In genomic region chr6:125256222-125256966, GRCm38 (mm10) we compare ENCODE assay signal across 11 mouse cellular contexts. TPM values are rescaled to one million over a fixed set of nuclear protein-coding genes. Genes with fewer than 3 reads are reported as not detected.
DNase-seq lines count a peak whose midpoint lies in the region; ATAC-seq and TF ChIP-seq lines count a peak whose summit lies in the region.
"Had no signal": no experiment of that assay in that cellular context is flagged by ENCODE, and none has a peak within 500 bp of the region (broad histone marks: within the 10 kb centered on the region; RNA-seq: fewer than 3 reads in every experiment).

No protein-coding gene starts in this region.

- H3K4me3 ChIP-seq in heart, embryonic 12.5 days: no peak overlapping the region
- no peak overlapping the region for H3K4me3 ChIP-seq in ES-Bruce4 (ENCODE audit: low read depth, low read length)

- no peak overlapping the region for H3K4me2 ChIP-seq in heart, embryonic 12.5 days

- no peak for TF ChIP-seq POLR2A in ES-Bruce4 (IDR thresholded peaks at IDR 0.05; ENCODE audit: insufficient read depth, low read length)

- no peaks in the 10 kb centered on the region for H3K27me3 ChIP-seq in heart, embryonic 12.5 days (replicated peaks)
- no peaks in the 10 kb centered on the region for H3K27me3 ChIP-seq in ES-Bruce4 (ENCODE audit: control insufficient read depth, insufficient read depth, low read length, poor library complexity, severe bottlenecking)

- peak; percentile 46 for DNase-seq in heart, adult 8-10 months (ENCODE audit: low spot score)
- DNase-seq in cerebellum, postnatal 14 days: peak; percentile 68 to 71
- peak; percentile 74 to 89 for DNase-seq in kidney, postnatal 25 days
- no peak for DNase-seq in spleen, adult 12 weeks (ENCODE audit: low spot score)
- no peak for DNase-seq in left cerebral cortex, adult 8-10 months (ENCODE audit: low spot score in 2 of 2)
- DNase-seq: layer of hippocampus, postnatal 36 days had no signal

- WGBS in heart, embryonic 12.5 days: 67% methylated on average over 8 of the region's 8 CpGs

- H3K9ac ChIP-seq in heart, embryonic 12.5 days: no peak overlapping the region
- H3K9ac ChIP-seq in ES-Bruce4 (ENCODE audit: low read depth, poor library complexity, severe bottlenecking): no peak overlapping the region

- H3K4me1 ChIP-seq in heart, embryonic 12.5 days (replicated peaks): no peaks in the 10 kb centered on the region
- H3K4me1 ChIP-seq in ES-Bruce4 (ENCODE audit: control insufficient read depth, insufficient read depth, low read length): peaks cover 2% of the 10 kb centered on the region

- H3K27ac ChIP-seq in heart, embryonic 12.5 days (ENCODE audit: poor library complexity, severe bottlenecking): no peak overlapping the region
- H3K27ac ChIP-seq in ES-Bruce4 (ENCODE audit: insufficient read depth, low read length): no peak overlapping the region

- H3K36me3 ChIP-seq in heart, embryonic 12.5 days: no peaks in the 10 kb centered on the region
- no peaks in the 10 kb centered on the region for H3K36me3 ChIP-seq in ES-Bruce4 (ENCODE audit: control insufficient read depth, insufficient read depth, low read length, poor library complexity, severe bottlenecking)

- TF ChIP-seq CTCF in ES-Bruce4 (IDR thresholded peaks at IDR 0.05; ENCODE audit: low read depth, low read length): no peak

- TF ChIP-seq EP300 in ES-Bruce4 (IDR thresholded peaks at IDR 0.05; ENCODE audit: insufficient read depth, low read depth, low read length): 0 out of 2 replicates have a peak, but pooled peaks have one; percentile 9

- no peaks in the 10 kb centered on the region for H3K9me3 ChIP-seq in heart, embryonic 12.5 days (replicated peaks)
- H3K9me3 ChIP-seq in ES-Bruce4 (replicated peaks; ENCODE audit: control insufficient read depth, insufficient read depth, low read length, poor library complexity, severe bottlenecking): no peaks in the 10 kb centered on the region

- ATAC-seq in heart, embryonic 12.5 days (ENCODE audit: insufficient number of reproducible peaks, low FRiP score): no peak
- no peak for ATAC-seq in activated CD4-positive, CD25-positive, alpha-beta regulatory T cell, adult 4 months

RNA-seq across cellular contexts. Expression of gene Cd27, which starts 19.6 kb away (rescaled TPM):
- total RNA-seq in heart, adult 8-10 months (2022): under 1 TPM in 3 of 4 experiments, not detected in 1; 0.22 to 0.84 (median 0.43) TPM
- 0.96 and 2.0 TPM in 2 replicates for polyA plus RNA-seq in heart, embryonic 12.5 days (2016; fragmentation: Nextera tagmentation; extraction: Ambion mirVana)
- not detected in 2 replicates for polyA plus RNA-seq in ES-Bruce4 (2011; ENCODE audit: insufficient read depth, insufficient read length, low read depth, missing spikeins)
- 100 to 1,000 TPM; 427 to 432 TPM for polyA plus RNA-seq in activated CD4-positive, CD25-positive, alpha-beta regulatory T cell, adult 4 months (2017; shearing (Covaris generic))
- under 1 TPM in 1 of 4 experiments, not detected in 3; 0.32 TPM for total RNA-seq in left cerebral cortex, adult 8-10 months (2022)
- total RNA-seq: layer of hippocampus, postnatal 36 days had no signal

RNA-seq across cellular contexts. Expression of gene Tapbpl, which starts 24.7 kb away (rescaled TPM):
- 1 to 10 TPM; 4.8 to 5.8 (median 5.4) TPM for total RNA-seq in heart, adult 8-10 months (2022)
- polyA plus RNA-seq in heart, embryonic 12.5 days (2016; fragmentation: Nextera tagmentation; extraction: Ambion mirVana): 3.1 and 3.3 TPM in 2 replicates
- polyA plus RNA-seq in ES-Bruce4 (2011; ENCODE audit: insufficient read depth, insufficient read length, low read depth, missing spikeins): 2.1 and 3.9 TPM in 2 replicates
- 10 to 100 TPM; 65.5 to 84.7 TPM for polyA plus RNA-seq in activated CD4-positive, CD25-positive, alpha-beta regulatory T cell, adult 4 months (2017; shearing (Covaris generic))
- total RNA-seq in left cerebral cortex, adult 8-10 months (2022): 1 to 10 TPM; 4.3 to 7.0 (median 6.4) TPM

RNA-seq across cellular contexts. Expression of gene Tuba3a, which starts 29.4 kb away (rescaled TPM):
- not detected for total RNA-seq in heart, adult 8-10 months (2022)
- not detected in 2 replicates for polyA plus RNA-seq in heart, embryonic 12.5 days (2016; fragmentation: Nextera tagmentation; extraction: Ambion mirVana)
- 2.2 and 3.6 TPM in 2 replicates for polyA plus RNA-seq in ES-Bruce4 (2011; ENCODE audit: insufficient read depth, insufficient read length, low read depth, missing spikeins)
- 1 to 10 TPM; 1.3 to 1.8 TPM for polyA plus RNA-seq in activated CD4-positive, CD25-positive, alpha-beta regulatory T cell, adult 4 months (2017; shearing (Covaris generic))
- not detected for total RNA-seq in left cerebral cortex, adult 8-10 months (2022)
- total RNA-seq: common myeloid progenitor, adult 5-6 weeks; granulocyte monocyte progenitor cell, adult 5-6 weeks; layer of hippocampus, postnatal 36 days had no signal

RNA-seq across cellular contexts. Expression of gene Vamp1, which starts 41.0 kb away (rescaled TPM):
- 1 to 10 TPM; 5.2 to 7.7 (median 6.5) TPM for total RNA-seq in heart, adult 8-10 months (2022)
- polyA plus RNA-seq in heart, embryonic 12.5 days (2016; fragmentation: Nextera tagmentation; extraction: Ambion mirVana): 4.2 and 4.3 TPM in 2 replicates
- 9.4 and 14.3 TPM in 2 replicates for polyA plus RNA-seq in ES-Bruce4 (2011; ENCODE audit: insufficient read depth, insufficient read length, low read depth, missing spikeins)
- 10 to 100 TPM; 14.0 to 14.4 TPM for polyA plus RNA-seq in activated CD4-positive, CD25-positive, alpha-beta regulatory T cell, adult 4 months (2017; shearing (Covaris generic))
- 100 to 1,000 TPM; 127 to 156 (median 131) TPM for total RNA-seq in left cerebral cortex, adult 8-10 months (2022)

RNA-seq across cellular contexts. Expression of gene Ltbr, which starts 57.3 kb away (rescaled TPM):
- 10 to 100 TPM; 24.4 to 26.2 (median 25.5) TPM for total RNA-seq in heart, adult 8-10 months (2022)
- 40.9 and 41.2 TPM in 2 replicates for polyA plus RNA-seq in heart, embryonic 12.5 days (2016; fragmentation: Nextera tagmentation; extraction: Ambion mirVana)
- polyA plus RNA-seq in ES-Bruce4 (2011; ENCODE audit: insufficient read depth, insufficient read length, low read depth, missing spikeins): 8.0 and 9.5 TPM in 2 replicates
- not detected for polyA plus RNA-seq in activated CD4-positive, CD25-positive, alpha-beta regulatory T cell, adult 4 months (2017; shearing (Covaris generic))
- 10 to 100 TPM in 2 of 4 experiments, 1 to 10 TPM in 2; 7.7 to 11.9 (median 10.3) TPM for total RNA-seq in left cerebral cortex, adult 8-10 months (2022)

Comparison
In these comparisons a context has a peak if more than half of its experiments do, and no peak if none do; other contexts are left out.
1. DNase-seq: peak in heart, adult 8-10 months (single experiment), cerebellum, postnatal 14 days (2 of 2) and kidney, postnatal 25 days (2 of 2); none in spleen, adult 12 weeks (single experiment) and left cerebral cortex, adult 8-10 months (0 of 2).
2. RNA of gene Cd27, which starts 19.6 kb away (polyA plus RNA-seq): 427 to 432 TPM in activated CD4-positive, CD25-positive, alpha-beta regulatory T cell, adult 4 months; 0.96 to 2.0 TPM in heart, embryonic 12.5 days and not detected in ES-Bruce4; every median in the first group is over 100 times any median in the second.
3. RNA of gene Tapbpl, which starts 24.7 kb away (polyA plus RNA-seq): 65.5 to 84.7 TPM in activated CD4-positive, CD25-positive, alpha-beta regulatory T cell, adult 4 months; 2.1 to 3.9 TPM in ES-Bruce4 and 3.1 to 3.3 TPM in heart, embryonic 12.5 days; every median in the first group is over 10 times any median in the second.